ENCODE assay signal across 9 mouse cellular contexts in the genomic region with DNA sequence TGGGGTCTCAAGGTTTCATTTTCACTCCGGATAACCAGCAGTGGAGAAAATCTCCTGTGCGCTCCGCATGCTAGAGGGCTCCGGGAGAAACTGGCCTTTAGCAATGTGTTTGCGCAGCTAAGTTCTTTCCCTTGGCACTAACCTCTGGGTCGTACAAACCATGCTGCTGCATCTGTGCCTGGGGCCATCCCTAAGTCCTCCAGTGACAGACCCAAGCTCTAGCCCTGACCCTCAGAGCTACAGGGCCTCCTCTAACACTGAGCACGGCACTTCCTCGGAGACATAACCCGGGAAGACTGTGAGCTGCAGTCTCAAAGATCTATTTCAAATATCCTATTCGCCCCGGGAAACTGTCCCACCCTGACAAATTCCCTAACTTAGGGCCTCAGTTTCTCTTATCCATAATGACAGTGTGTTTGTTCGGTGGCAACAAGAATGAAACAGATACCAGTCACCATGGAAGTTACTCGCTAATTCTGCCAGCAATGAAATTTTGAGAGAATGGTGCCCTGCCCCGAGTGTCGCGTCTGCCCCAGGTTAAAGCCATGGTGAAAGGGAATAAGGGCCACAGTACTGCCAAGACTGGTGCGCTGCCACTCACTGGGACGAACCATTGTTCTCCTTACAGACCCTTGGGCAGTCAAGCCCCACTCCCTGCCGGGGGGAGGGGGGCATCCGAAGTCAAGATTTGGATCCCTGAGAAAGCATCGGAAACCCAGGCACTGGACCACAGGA. TPM values are rescaled to one million over a fixed set of nuclear protein-coding genes. Genes with fewer than 3 reads are reported as not detected.
DNase-seq lines count a peak whose midpoint lies in the region; ATAC-seq lines count a peak whose summit lies in the region.
"Had no signal": no experiment of that assay in that cellular context is flagged by ENCODE, and none has a peak within 500 bp of the region (broad histone marks: within the 10 kb centered on the region; RNA-seq: fewer than 3 reads in every experiment).

No protein-coding gene starts in this region.

- no peak for ATAC-seq in heart, embryonic 14.5 days (ENCODE audit: insufficient number of reproducible peaks, insufficient read depth, low FRiP score, low read depth)
- ATAC-seq in hematopoietic stem cell, adult 5-6 weeks (replicated peaks in 1 of 2; ENCODE audit: insufficient read depth in 1 of 2, low FRiP score in 2 of 2, low TSS enrichment in 1 of 2, low read depth in 1 of 2, poor library complexity in 2 of 2, severe bottlenecking in 2 of 2) = 0 out of 4 replicates have a peak, but pooled peaks have one; percentile 14
- ATAC-seq in midbrain, embryonic 16.5 days = no peak
- ATAC-seq in erythroid progenitor cell, adult 5-6 weeks (replicated peaks; ENCODE audit: low FRiP score, poor library complexity, severe bottlenecking) = no peak

- DNase-seq in heart, postnatal 36 days = no peak
- DNase-seq in embryonic facial prominence, embryonic 10.5 days (ENCODE audit: low spot score) = peak; percentile 57
- DNase-seq in urinary bladder, postnatal 4 days (ENCODE audit: low spot score in 2 of 2) = no peak
- no peak for DNase-seq in c-Kit-positive CD71-positive TER-119-positive erythroid progenitor cells, embryonic 14.5 days (ENCODE audit: low spot score)

- H3K4me3 ChIP-seq in heart, embryonic 14.5 days (ENCODE audit: control insufficient read depth in 1 of 2, insufficient read depth in 1 of 2, low read depth in 1 of 2, low read length in 2 of 2) = peak overlapping the region; percentile 32 to 37
- H3K4me3 ChIP-seq in embryonic facial prominence, embryonic 10.5 days = peak overlapping the region; percentile 70
- H3K4me3 ChIP-seq in midbrain, embryonic 16.5 days (ENCODE audit: low read depth, low read length) = no peak overlapping the region; the same call in 1 of the 2 replicates

- H3K9me3 ChIP-seq in heart, embryonic 14.5 days (ENCODE audit: control insufficient read depth, low read length) = no peaks in the 10 kb centered on the region
- H3K9me3 ChIP-seq in embryonic facial prominence, embryonic 10.5 days = no peaks in the 10 kb centered on the region
- no peaks in the 10 kb centered on the region for H3K9me3 ChIP-seq in midbrain, embryonic 16.5 days (replicated peaks; ENCODE audit: control insufficient read depth, low read length, poor library complexity, severe bottlenecking)

- WGBS in heart, embryonic 14.5 days = 2% methylated on average over 21 of the region's 21 CpGs
- 2% methylated on average over 21 of the region's 21 CpGs for WGBS in embryonic facial prominence, embryonic 10.5 days
- 4% methylated on average over 21 of the region's 21 CpGs for WGBS in midbrain, embryonic 16.5 days

- no peaks in the 10 kb centered on the region for H3K36me3 ChIP-seq in heart, embryonic 14.5 days (ENCODE audit: control insufficient read depth, insufficient read depth, low read length)
- H3K36me3 ChIP-seq in embryonic facial prominence, embryonic 10.5 days (replicated peaks) = peaks cover 33% of the 10 kb centered on the region
- H3K36me3 ChIP-seq in midbrain, embryonic 16.5 days (ENCODE audit: control insufficient read depth, insufficient read depth, low read length) = no peaks in the 10 kb centered on the region

- intact Hi-C loops in heart, postnatal 36 days (cut with DNase I) = no loop called here

- H3K27me3 ChIP-seq in heart, embryonic 14.5 days (ENCODE audit: control insufficient read depth, insufficient read depth, low read length) = peaks cover 84% of the 10 kb centered on the region
- H3K27me3 ChIP-seq in embryonic facial prominence, embryonic 10.5 days (replicated peaks; ENCODE audit: low read depth, poor library complexity, severe bottlenecking) = peaks cover 100% of the 10 kb centered on the region
- peaks cover 52% of the 10 kb centered on the region for H3K27me3 ChIP-seq in midbrain, embryonic 16.5 days (ENCODE audit: control insufficient read depth, insufficient read depth, low read depth, low read length)

- H3K4me2 ChIP-seq in heart, embryonic 14.5 days (ENCODE audit: low read length) = peak overlapping the region; percentile 63
- H3K4me2 ChIP-seq in midbrain, embryonic 16.5 days (ENCODE audit: low read length) = 0 out of 2 replicates have a peak overlapping the region, but pooled peaks have one; percentile 11

- H3K27ac ChIP-seq in heart, embryonic 14.5 days (replicated peaks in 1 of 2; ENCODE audit: control insufficient read depth in 1 of 2, insufficient read depth in 1 of 2, low read depth in 2 of 2, low read length in 2 of 2) = no peak overlapping the region
- peak overlapping the region; percentile 63 for H3K27ac ChIP-seq in embryonic facial prominence, embryonic 10.5 days (replicated peaks)
- no peak overlapping the region for H3K27ac ChIP-seq in midbrain, embryonic 16.5 days (ENCODE audit: low read length)

- H3K9ac ChIP-seq in heart, embryonic 14.5 days (ENCODE audit: low read length) = 0 out of 2 replicates have a peak overlapping the region, but pooled peaks have one; percentile 19
- no peak overlapping the region for H3K9ac ChIP-seq in midbrain, embryonic 16.5 days (ENCODE audit: low read depth, low read length)

- H3K4me1 ChIP-seq in heart, embryonic 14.5 days (ENCODE audit: control insufficient read depth in 2 of 2, insufficient read depth in 2 of 2, low read length in 2 of 2) = peaks cover 2 to 17% of the 10 kb centered on the region in 2 experiments; a peak in 2 of 4 replicates
- peaks cover 54% of the 10 kb centered on the region for H3K4me1 ChIP-seq in embryonic facial prominence, embryonic 10.5 days
- no peaks in the 10 kb centered on the region; the same call in 1 of the 2 replicates for H3K4me1 ChIP-seq in midbrain, embryonic 16.5 days (ENCODE audit: control insufficient read depth, insufficient read depth, low read length)

RNA-seq across cellular contexts. Expression of a gene that starts 7.8 kb away (rescaled TPM):
- 0.24 TPM in 1 of 2 replicates, not detected in the other for polyA plus RNA-seq in heart, embryonic 14.5 days (2014; fragmentation: Nextera tagmentation; extraction: Ambion mirVana)
- under 1 TPM; 0.30 to 0.33 TPM for total RNA-seq in heart, postnatal 36 days (2021)
- polyA plus RNA-seq in embryonic facial prominence, embryonic 10.5 days (2016; fragmentation: Nextera tagmentation; extraction: Ambion mirVana) = 10.1 and 15.6 TPM in 2 replicates
- total RNA-seq in hematopoietic stem cell, adult 5-6 weeks (2017) = not detected in 2 replicates
- 0.16 and 0.33 TPM in 2 replicates for polyA plus RNA-seq in midbrain, embryonic 16.5 days (2015; fragmentation: Nextera tagmentation; extraction: Ambion mirVana)
- not detected in 2 replicates for total RNA-seq in erythroid progenitor cell, adult 5-6 weeks (2015; ENCODE audit: low replicate concordance)
- not detected in 2 replicates for total RNA-seq in erythroid progenitor cell, adult 5-6 weeks (2017; ENCODE audit: low replicate concordance)
- polyA plus RNA-seq: neural tube, embryonic 14.5 days had no signal

Comparison
In these comparisons a context has a peak if more than half of its experiments do, and no peak if none do; other contexts are left out.
1. ATAC-seq: peak in hematopoietic stem cell, adult 5-6 weeks (2 of 2); none in heart, embryonic 14.5 days (single experiment), midbrain, embryonic 16.5 days (single experiment) and erythroid progenitor cell, adult 5-6 weeks (single experiment).